Mouse (Mus musculus) embryo, embryonic 10 days (tissue): Measurements from ENCODE around the gene Evx2.
A peak's percentile ranks its signal among the peaks of the same experiment; 100 is the strongest.

Experiments
- DNase-seq: peaks from one replicate; pipeline ENCODE4 v3.0.0-alpha.2; 2015; ENCODE audit warnings: low spot score

The Evx2 gene

DNA sequence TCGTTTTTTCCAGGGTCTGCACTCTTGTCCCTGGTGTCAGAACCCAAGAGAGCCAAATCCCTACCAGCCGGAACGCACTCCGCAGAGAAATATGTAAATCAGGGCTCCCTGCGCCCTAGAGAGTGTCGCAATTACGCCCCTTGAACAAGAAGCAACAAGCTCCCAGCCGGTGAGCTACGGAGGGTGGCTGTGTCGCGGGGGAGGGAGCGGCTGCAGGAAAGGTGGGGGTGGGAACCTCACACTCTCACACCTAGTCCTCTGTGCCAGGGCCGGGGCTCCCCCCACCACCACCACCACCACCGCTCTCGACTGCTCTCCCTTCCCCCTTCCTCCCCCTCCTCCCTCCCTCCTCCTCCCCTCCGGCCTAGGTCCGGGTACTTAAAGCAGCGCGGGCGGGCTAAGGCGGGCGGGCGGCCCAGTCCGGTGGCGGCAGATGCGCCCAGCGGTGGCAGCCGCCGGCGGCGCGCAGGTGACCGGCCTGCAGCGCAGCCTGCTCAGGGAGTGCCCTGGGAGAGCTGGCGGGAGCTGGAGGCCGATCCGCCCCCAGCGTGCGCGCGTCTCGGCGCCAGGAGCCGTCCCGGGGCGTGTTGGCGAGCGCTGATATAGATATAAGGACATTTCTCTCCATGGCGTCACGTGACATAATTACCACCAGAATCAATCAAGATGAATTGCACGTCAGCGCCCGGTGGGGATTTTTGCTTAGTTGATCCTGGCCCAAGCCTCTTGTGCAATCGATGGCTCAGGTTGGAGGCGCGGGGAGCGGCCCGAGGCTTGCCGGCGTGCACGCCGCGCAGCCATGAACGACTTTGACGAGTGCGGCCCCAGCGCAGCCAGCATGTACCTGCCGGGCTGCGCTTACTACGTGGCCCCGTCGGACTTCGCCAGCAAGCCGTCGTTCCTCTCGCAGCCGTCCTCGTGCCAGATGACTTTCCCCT lies 22.5 kb upstream of the Evx2 start:
- no peak for DNase-seq

DNA sequence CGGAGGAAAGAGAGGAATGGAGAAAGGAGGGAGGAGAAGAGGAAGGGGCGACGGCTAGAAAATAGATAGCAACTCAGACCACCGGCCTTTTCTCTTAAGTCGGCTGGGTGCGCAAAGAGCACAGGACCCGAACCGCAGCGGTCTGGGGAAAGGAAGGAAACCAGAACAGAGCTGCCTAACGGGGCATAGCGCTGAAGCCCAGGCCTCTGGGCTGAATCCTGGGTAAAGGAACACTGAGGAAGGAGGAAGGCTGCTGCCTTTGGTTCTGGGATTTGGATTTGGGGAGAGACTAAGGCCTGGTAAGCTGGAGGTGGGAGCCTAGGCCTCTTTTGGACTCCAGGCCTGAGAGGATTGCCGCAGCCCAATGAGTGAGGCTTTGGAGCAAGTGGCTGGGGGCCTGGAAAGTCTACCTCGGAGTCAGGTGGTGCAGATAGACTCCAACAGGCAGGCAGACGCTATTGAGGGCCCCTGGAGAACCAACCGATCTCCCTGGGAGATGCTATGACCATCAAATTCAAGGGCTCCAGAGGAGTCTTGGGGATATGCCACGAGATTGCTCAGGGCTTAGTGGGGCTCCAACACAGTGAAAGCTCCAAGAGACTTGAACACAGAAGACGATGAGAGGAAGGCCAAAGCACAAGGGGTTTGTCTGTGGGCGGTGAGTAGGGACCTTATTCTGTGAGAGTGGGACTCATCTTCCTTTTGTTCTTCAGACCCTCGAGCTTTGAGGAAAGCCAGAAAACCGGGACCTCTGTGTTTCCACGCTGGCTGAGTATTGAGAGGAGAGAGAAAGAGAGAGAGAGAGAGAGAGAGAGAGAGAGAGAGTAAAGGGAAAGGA lies 21.4 kb upstream of the Evx2 start:
- DNase-seq = no peak

DNA sequence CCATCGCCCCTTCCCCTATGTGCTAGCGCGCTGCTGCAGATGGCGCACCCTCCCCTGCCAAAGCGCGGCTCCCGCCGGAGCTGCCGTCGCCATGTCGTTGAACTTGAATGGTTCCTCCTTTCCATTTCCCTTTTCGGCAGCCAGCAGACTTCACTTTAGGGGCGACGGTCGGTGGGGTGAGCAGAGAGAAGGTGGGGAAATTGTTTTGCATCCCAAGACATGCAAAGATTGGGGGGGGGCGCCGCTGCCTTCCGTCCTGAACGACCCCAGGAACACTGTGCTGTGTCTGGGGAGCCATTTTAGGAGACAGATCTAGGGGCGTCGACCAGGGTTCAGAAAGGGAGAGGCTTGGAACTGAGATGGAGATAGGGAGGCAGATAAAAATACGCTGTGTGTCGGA lies 20.6 kb upstream of the Evx2 start:
- DNase-seq = no peak

DNA sequence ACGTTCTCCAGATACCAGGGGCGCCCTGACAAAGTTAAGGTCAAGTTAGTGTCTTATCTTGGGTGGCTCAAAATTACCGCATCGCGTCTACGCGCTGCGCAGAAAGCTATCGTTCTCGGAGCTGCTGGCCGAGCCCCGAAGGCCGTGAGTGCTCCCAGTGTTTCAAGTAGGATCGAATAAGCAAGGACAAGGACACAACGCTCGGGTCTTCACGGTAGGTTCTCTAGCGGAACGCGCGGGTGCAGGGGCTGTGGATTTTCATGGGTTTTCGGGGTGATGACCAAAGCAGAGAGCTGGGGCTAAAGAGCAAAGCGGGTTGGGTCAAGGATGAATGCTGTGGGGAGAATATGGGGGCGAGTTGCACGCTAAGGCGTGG lies 20.2 kb upstream of the Evx2 start:
- no peak for DNase-seq

DNA sequence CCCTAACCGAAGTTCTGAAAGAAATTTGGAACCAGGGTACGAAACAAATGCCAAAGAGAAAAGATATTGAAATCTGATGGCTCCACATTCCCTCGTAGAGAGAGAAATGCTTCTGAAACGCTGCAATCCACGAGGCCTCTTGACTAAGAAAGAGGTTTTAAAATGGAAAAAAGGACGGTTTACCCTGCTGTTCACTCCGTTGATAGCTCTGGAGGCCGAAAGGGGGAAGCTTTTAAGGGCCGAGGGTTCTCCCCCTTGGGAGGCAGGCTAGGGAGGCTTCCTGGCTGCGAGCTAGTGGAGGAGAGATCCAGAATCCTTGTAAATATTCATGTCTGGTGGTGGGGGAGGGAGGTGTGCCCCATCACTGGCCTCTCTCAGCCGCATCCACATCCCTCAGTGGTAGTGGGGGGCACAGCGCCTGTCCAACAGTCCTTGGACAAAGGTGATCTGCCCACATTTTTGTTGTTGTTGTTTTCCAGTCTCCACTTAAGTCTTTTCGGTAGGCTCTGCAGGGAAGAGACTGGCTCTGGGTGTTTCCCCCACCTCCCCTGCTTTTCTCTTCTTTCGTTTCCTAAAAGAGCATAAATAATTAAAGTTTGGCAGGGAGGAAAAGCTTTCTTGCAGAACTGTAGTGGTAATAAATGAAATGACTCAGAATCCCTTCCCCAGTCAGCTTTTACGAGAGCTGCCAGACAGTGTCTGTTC lies 19.7 kb upstream of the Evx2 start, which contains the start of gene Hoxd11:
Hoxd11 (plus strand) TSS at position 667 of the 705 bp plus-strand sequence.
- no peak for DNase-seq

DNA sequence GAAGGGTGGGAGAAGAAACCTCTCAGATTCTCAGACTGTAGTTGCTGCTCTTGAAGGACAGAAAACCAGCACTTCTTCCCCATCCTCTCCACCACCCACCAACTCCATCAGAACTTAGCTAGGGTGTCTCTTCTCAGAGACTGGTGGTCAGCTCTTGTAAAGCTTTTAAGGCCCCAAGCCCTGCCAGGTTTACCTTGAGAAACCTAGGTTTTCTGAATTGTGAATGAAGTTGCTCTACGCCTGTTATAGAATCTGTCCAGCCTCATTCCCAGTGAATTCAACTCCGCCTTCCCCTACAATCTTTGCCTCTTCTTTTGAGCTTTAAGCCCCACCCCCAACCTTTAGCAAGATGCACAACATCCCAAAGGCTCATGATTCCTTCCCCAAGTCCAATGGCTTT lies 17.7 kb upstream of the Evx2 start:
- DNase-seq = no peak

DNA sequence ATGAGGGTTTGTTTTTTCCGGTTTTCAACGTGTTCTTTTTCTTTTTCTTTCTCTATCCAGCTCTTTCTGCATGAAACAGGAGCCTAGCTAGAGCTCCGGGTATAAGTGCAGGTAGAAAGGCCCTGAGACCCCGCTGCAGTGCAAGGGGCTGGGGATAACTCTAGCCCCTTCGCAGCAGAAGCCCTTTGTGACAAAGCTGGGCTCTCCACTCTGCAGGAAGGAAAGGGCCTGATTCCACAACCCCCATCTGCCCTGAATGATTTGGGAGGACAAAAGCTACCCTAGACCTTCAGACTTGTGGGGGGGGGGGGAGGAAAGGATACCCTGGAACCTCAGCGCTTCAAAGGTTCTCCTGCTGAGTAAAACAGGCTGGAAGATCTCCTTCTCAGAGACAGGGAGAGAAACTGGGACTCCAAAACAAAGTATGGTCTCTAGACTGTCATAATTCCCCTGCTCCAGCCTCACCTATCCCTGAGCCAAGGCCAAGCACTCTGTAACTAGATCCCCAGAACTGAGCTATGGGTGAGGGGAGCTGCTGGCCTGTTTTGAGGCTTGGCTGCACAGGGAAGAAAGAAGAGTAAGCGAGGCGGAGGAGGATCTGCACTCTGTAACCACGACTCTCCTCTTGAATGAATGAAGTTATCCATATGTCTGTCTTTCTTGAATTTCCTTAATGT lies 17.2 kb upstream of the Evx2 start:
- DNase-seq = no peak

DNA sequence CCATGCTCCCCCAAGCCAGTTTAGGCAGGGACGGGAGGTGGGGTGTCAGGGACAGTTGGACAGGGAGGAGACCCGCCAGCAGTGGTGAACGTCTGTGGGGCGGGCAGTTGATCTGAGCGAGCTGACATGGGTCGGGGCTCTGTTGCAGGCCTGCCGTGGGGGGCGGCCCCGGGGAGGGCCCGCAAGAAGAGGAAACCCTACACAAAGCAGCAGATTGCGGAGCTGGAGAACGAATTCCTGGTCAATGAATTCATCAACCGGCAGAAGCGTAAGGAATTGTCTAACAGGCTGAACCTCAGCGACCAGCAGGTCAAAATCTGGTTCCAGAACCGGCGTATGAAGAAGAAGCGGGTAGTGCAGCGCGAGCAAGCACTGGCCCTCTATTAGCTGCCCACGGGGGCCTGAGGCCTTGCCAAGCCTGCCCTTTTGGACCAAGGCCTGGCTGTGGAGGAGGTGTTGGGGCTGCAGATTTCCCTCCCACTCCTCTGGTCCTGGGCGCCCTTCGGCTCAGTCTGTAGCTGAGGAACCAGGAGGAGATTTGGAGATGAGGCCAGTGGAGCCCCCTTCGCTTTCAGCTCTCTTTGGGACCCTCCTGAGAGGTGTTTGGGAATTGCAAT lies 16.4 kb upstream of the Evx2 start:
- no peak for DNase-seq

DNA sequence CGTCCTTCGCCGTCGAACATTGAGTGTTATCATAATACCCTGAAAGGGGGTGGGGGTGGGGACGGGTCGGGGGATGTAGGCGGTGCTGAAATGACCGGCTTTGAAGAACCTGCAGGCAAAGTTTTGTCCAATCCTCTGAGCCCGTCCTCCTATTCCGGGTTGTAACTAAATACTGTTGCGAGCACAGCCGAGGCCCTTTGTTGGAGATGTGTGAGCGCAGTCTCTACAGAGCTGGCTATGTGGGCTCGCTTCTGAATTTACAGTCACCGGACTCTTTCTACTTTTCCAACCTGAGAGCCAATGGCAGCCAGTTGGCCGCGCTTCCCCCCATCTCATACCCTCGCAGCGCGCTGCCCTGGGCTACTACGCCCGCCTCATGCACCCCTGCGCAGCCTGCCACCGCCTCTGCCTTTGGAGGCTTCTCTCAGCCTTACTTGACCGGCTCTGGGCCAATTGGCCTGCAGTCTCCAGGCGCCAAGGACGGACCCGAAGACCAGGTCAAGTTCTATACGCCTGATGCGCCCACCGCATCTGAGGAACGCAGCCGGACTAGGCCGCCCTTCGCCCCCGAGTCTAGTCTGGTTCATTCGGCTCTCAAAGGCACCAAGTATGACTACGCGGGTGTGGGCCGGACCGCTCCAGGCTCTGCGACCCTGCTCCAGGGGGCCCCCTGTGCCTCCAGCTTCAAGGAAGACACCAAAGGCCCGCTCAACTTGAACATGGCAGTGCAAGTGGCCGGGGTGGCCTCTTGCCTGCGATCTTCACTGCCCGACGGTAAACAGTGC lies 15.7 kb upstream of the Evx2 start, which contains the start of gene Hoxd12:
Hoxd12 (plus strand) TSS at position 133 of the 785 bp plus-strand sequence.
- no peak for DNase-seq

DNA sequence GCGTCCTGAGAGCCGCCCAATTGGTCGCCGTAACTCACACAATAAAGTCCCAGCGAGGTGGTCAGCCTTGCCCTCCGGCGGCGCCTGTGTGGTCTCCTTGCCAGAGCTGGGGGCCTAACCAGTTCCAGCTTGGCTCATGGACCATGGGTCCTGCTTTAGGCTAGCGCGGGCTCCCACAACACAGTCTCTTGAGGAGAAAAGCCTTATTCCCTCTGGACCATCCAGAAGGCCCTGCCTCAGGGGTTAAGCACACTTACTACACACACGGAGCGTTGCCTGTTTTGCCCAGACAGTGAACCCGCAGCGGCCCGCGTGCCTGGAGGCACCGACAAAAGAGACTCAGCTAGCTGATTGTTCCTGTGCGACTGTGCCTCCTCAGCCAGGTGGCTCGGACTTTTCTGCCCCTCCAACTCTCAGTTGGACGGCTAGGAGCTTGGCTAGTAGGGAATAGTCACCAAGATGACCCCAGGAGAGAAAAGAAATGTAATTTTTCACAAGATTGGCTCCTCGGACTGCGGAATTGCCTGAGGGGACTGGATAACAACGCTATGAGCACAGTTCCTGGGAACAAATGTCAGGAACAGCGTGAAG lies 14.6 kb upstream of the Evx2 start:
- DNase-seq = no peak

DNA sequence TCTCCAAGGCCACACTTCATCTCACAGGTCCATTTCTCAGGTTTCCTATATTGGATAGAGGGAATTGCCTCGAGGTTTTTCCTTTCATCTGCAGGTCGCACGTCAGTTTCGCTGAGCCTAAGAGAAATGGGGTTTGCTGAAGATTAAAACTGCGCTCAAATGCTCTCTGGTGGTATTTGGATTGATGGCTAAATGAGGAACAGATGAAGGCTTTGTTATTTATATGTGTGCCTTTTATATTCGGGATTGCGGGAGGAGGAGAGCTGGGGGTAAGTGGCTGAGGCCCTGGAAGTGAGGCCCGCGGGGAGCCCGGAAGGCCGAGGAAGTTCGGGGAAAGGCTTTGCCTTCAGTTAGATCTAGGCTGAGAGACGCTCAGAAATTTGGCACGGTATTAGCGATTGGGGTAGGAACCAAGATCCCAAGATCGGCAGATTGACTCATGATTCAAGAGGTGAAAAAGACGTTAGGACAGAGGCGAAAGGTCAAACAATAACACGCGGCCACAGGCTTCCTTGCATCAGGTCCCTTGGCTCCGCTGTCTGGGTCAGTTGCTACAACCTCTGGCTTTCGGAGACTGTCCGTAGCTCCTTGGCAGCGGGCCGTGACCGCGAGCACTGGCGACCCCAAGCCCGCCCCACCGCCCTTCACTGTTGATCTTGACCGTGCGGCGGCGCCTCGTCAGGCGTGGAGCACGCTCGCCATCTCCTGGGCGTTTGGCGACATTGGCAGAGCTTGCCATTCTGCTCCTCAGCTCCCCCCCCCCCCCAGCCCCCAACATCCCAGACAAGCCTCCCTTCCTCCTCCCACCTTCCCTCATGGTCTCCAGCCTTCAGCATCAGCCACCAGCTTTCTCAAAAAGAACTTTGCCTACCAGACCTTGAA lies 13.4 kb upstream of the Evx2 start:
- peak; percentile 89 for DNase-seq

DNA sequence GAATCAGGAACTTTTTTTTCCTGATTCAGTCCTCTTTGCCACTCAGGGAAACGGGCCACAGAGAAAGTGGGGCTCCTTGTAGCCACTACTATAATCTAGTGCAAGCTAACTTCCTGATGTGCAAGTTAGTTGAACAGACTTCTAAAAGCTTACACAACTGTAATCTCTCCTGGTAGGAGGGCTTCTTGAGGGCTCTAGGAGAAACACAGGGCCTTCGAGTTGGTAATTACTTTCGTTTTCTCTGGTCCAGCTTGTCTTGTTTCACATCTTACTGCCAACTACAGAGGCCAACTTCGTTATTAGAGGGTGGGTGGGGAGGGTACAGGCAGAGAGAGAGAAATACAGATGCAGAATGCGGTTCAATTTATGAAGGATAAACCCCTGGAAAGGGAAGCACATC lies 12.5 kb upstream of the Evx2 start:
- DNase-seq = no peak

DNA sequence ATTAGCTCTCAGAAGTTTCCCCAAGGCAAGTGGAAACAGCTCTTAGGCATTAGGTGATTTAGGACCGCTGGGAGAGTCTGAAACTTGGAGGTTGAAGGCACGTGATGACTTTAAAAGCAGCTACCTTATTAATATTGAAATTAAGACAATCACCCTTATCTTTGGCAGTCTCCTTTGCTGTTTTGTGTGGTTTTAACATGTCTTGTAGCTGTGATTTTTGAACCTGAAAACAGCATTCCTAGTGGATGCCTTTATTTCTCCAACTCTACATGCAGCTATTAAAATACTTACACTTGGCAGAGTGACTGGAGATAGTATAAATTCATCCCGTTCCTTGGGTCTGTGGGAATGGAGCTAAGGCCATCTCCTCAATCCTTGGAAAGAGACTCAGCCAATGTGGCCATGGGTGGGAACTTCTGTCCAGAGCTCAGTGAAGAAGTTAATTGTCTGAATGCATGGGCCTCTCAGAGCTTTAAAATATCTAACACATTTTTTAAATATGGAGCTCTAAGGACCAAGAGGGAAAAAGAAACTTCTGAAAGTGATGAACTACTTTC lies 11.4 kb upstream of the Evx2 start:
- no peak for DNase-seq

DNA sequence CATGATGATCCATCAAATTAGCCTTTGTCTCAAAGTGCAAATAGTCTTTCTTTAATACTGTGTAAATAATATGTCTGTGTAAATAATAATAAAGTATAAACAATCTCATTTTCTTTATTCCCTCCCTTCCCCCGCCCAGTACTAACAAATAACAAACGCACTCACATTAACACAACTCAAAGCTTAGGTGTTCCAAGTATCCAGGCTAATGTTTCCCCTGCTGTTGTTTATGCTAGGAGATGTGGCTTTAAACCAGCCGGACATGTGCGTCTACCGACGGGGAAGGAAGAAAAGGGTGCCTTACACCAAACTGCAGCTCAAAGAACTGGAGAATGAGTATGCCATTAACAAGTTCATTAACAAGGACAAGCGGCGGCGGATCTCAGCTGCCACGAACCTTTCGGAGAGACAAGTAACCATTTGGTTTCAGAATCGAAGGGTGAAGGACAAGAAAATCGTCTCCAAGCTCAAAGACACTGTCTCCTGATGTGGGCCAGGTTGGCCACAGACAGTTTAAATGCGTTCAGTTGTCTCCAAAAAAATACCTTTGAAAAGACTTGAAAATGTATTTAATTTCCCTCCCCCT lies 10.4 kb upstream of the Evx2 start:
- DNase-seq = no peak

DNA sequence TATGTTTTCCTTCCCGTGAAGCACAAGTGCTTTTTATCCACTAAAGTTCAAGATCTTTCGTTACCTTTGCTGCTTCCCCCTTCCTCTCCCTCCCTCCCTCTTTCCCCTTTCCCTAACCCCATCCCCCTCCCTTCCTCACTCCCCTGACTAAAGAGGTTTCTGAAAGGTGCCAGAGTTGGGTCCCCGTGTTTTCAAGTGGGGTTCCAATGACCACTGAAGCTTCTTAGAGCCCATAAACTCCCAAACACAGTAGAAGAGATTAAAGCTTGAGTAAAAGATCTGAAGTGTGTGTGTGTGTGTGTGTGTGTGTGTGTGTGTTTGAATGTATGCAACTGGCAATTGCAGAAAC lies 9.8 kb upstream of the Evx2 start:
- DNase-seq = no peak

DNA sequence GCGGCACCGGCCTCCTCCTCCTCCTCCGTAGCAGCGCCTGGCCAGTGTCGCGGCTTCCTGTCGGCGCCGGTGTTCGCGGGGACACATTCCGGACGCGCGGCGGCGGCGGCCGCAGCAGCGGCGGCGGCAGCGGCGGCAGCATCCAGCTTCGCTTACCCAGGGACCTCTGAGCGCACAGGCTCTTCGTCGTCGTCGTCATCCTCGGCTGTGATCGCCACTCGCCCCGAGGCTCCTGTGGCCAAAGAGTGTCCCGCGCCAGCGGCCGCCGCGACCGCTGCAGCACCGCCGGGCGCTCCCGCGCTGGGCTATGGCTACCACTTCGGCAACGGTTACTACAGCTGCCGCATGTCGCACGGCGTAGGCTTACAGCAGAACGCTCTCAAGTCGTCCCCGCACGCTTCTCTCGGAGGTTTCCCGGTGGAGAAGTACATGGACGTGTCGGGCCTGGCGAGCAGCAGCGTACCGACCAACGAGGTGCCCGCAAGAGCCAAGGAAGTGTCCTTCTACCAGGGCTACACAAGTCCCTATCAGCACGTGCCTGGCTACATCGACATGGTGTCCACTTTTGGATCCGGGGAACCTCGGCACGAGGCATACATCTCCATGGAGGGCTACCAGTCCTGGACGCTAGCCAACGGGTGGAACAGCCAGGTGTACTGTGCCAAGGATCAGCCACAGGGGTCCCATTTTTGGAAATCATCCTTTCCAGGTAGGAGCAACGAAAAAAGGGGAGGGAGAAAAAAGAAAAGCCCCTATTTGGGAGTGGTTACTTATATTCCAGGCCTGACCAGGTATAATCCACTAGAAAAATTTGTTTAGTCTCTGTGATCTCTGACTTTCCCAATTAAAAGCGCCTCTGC lies 9.2 kb upstream of the Evx2 start:
- peak; percentile 57 for DNase-seq

DNA sequence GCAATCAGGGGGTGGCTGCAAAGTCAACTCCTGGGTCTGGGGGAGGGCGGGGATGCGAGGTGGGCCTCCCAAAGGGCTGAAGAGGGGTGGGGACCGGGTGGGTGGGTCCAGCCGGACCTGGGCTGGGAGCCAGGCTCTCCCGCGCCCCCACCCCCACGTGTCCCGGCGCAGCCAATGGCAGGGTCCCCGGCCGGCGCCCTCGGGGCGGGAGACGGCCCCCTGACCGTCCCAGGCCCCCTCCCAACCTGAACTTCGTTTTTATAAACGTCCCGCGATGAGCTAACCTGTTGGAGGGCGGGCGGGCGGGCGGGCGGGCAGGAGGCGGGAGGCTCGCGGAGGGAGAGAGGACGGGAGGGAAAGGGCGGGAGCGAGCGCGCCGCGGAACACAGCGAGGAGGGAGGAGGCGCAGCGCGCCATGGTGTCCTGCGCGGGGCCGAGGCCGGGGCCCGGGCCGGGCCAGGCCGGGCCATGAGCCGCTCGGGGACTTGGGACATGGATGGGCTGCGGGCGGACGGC lies 8.5 kb upstream of the Evx2 start, which contains the start of gene Hoxd13:
Hoxd13 (plus strand) TSS at position 469 of the 516 bp plus-strand sequence.
- peak; percentile 57 for DNase-seq
